Mouse (Mus musculus) bone marrow macrophage, adult 2 months (primary cell): ENCODE measurements around the gene Gm8246. TPM values are rescaled to one million over a fixed set of nuclear protein-coding genes. Genes with fewer than 3 reads are reported as not detected.
"Not testable (repeated sequence)": the region's sequence is repeated elsewhere in the genome, so short reads cannot be mapped to it uniquely, and the experiment has no call there.

Experiments
- H3K27ac ChIP-seq: 2 replicates; pipeline ENCODE4 v1.5.1; 2012; ENCODE audit warnings: low read depth, low read length; ENCODE audit not compliant: insufficient read depth
- H3K4me1 ChIP-seq: 2 replicates; pipeline ENCODE4 v1.6.1; 2012; ENCODE audit warnings: low read length; ENCODE audit not compliant: control insufficient read depth, insufficient read depth
- H3K4me3 ChIP-seq: 2 replicates; pipeline ENCODE4 v1.5.1; 2012; ENCODE audit warnings: mild to moderate bottlenecking, low read length, moderate library complexity; ENCODE audit not compliant: insufficient read depth
- polyA plus RNA-seq: library from polyadenylated mRNA; stranded (reverse); fragments of >200 nt; gene quantifications from 2 replicates; pipeline ENCODE4 v1.2.4, GENCODE M21; 2012; ENCODE audit not compliant: missing spikeins, insufficient read depth, insufficient read length

Gene Gm8246
- polyA plus RNA-seq, result not detected in 2 replicates

GRCm38 (mm10) chr14:5477730-5478129 lies at the start of gene Gm8246:
Gene Gm8246 (minus strand): TSS chr14:5477830.
- H3K4me1 ChIP-seq, H3K4me3 ChIP-seq, H3K27ac ChIP-seq: not testable (repeated sequence)

- H3K27ac ChIP-seq, H3K4me3 ChIP-seq, H3K4me1 ChIP-seq: not testable (repeated sequence)
Measured at GRCm38 (mm10) chr14:5501374-5501773, 23.7 kb upstream of the Gm8246 start, which contains the start of gene Gm3488. Gene Gm3488 (plus strand): TSS chr14:5501674.

GRCm38 (mm10) chr14:5483907-5484306 lies 6.3 kb upstream of the Gm8246 start, which contains the start of gene Gm3187:
Gene Gm3187 (plus strand): TSS chr14:5484207.
- H3K27ac ChIP-seq, H3K4me3 ChIP-seq, H3K4me1 ChIP-seq: not testable (repeated sequence)

GRCm38 (mm10) chr14:5460469-5460868 lies 17.2 kb downstream of the Gm8246 start:
- not testable (repeated sequence) for H3K4me3 ChIP-seq, H3K27ac ChIP-seq, H3K4me1 ChIP-seq

GRCm38 (mm10) chr14:5455367-5455766 lies 22.3 kb downstream of the Gm8246 start, which contains the start of gene Gm3194:
Gene Gm3194 (minus strand): TSS chr14:5455467.
- H3K4me3 ChIP-seq, H3K4me1 ChIP-seq, H3K27ac ChIP-seq: not testable (repeated sequence)

Other genes with a start within 250 kb of the Gm8246 start
- not detected in 2 replicates for gene Gm3526, start 217.2 kb downstream of the Gm8246 start, polyA plus RNA-seq
- gene Gm3542, start 142.9 kb downstream of the Gm8246 start, polyA plus RNA-seq, result not detected in 2 replicates
- not detected in 2 replicates for gene Gm3500, start 88.8 kb downstream of the Gm8246 start, polyA plus RNA-seq
- not detected in 2 replicates for gene Gm3194, start 22.4 kb downstream of the Gm8246 start, polyA plus RNA-seq
- not detected in 2 replicates for gene Gm3187, start 6.4 kb upstream of the Gm8246 start, polyA plus RNA-seq
- not detected in 2 replicates for gene Gm3488, start 23.8 kb upstream of the Gm8246 start, polyA plus RNA-seq
- not detected in 2 replicates for gene Gm3532, start 60.7 kb upstream of the Gm8246 start, polyA plus RNA-seq
- gene Gm8265, start 155.2 kb upstream of the Gm8246 start, polyA plus RNA-seq, result not detected in 2 replicates
- gene Gm9603, start 209.6 kb upstream of the Gm8246 start, polyA plus RNA-seq, result not detected in 2 replicates